Mouse (Mus musculus) CH12.LX (cell line): ENCODE measurements around the gene Smndc1. TPM values are rescaled to one million over a fixed set of nuclear protein-coding genes. Genes with fewer than 3 reads are reported as not detected.

ENCODE experiments used
- DNase-seq: peaks from one replicate; pipeline ENCODE4 v3.0.0-alpha.2; 2013; ENCODE audit errors: extremely low read depth
- H3K27ac ChIP-seq: 2 replicates; pipeline ENCODE4 v1.5.1; 2012; ENCODE audit warnings: low read depth, mild to moderate bottlenecking, control low read depth, moderate library complexity; ENCODE audit not compliant: insufficient read depth
- H3K27me3 ChIP-seq: replicated peaks from 2 replicates; pipeline ENCODE3; 2012; ENCODE audit warnings: inconsistent platforms
- H3K36me3 ChIP-seq, 2 experiments: replicated peaks in 1 of 2; 2 replicates each; pipeline versions ENCODE3 to v1.6.1; 2012; ENCODE audit warnings: inconsistent platforms in 1 of 2, low read length in 1 of 2, mild to moderate bottlenecking in 1 of 2, mixed read lengths in 1 of 2, moderate library complexity in 1 of 2; ENCODE audit not compliant: control insufficient read depth in 1 of 2, insufficient read depth in 1 of 2
- H3K4me1 ChIP-seq, 2 experiments: 2 replicates each; pipeline ENCODE4 v1.6.1; 2012; ENCODE audit warnings: inconsistent platforms in 1 of 2, moderate library complexity in 1 of 2; ENCODE audit not compliant: insufficient read depth in 2 of 2, control insufficient read depth in 1 of 2
- H3K4me2 ChIP-seq: 2 replicates; pipeline ENCODE4 v1.6.1; 2012; ENCODE audit warnings: low read depth, mild to moderate bottlenecking, control low read depth; ENCODE audit not compliant: poor library complexity, insufficient read depth, severe bottlenecking
- H3K4me3 ChIP-seq, 3 experiments: fragments of 150-350 bp in 1 of 3; sonication (generic) in 1 of 3; replicated peaks in 1 of 3; 2 replicates each; pipeline versions ENCODE3 to v1.5.1; 2011 to 2012; ENCODE audit warnings: low read depth in 2 of 3, low read length in 2 of 3, mild to moderate bottlenecking in 2 of 3, moderate library complexity in 2 of 3, control low read depth in 1 of 3, improper control_type of control experiment in 1 of 3, inconsistent platforms in 1 of 3, mixed read lengths in 1 of 3; ENCODE audit not compliant: poor library complexity in 1 of 3
- H3K79me2 ChIP-seq: replicated peaks from 2 replicates; pipeline ENCODE4 v1.6.1; 2012; ENCODE audit warnings: mild to moderate bottlenecking, moderate library complexity; ENCODE audit not compliant: control insufficient read depth, poor library complexity, insufficient read depth, severe bottlenecking; ENCODE audit errors: extremely low read depth
- H3K9ac ChIP-seq: 2 replicates; pipeline ENCODE4 v1.6.1; 2012; ENCODE audit warnings: low read depth, mild to moderate bottlenecking, control low read depth, moderate library complexity; ENCODE audit not compliant: insufficient read depth
- H3K9me3 ChIP-seq: replicated peaks from 2 replicates; pipeline ENCODE3; 2012; ENCODE audit warnings: low read length, inconsistent platforms, mixed read lengths
- BHLHE40 ChIP-seq: IDR thresholded peaks from 2 replicates; pipeline ENCODE4 v1.6.1; 2011; ENCODE audit warnings: mild to moderate bottlenecking, low read depth, low read length, improper control_type of control experiment
- CHD1 ChIP-seq: IDR thresholded peaks from 2 replicates; pipeline ENCODE4 v1.6.1; 2012; ENCODE audit warnings: low read depth, low read length, improper control_type of control experiment, inconsistent platforms
- CHD2 ChIP-seq: IDR thresholded peaks from 2 replicates; pipeline ENCODE4 v1.6.1; 2011; ENCODE audit warnings: low read length, improper control_type of control experiment
- CTCF ChIP-seq, 2 experiments: IDR thresholded peaks in 1 of 2; conservative IDR thresholded peaks in 1 of 2; 2 replicates each; pipeline ENCODE4 v1.5.1; 2011 to 2012; ENCODE audit warnings: low read depth in 2 of 2, low read length in 2 of 2, improper control_type of control experiment in 1 of 2, inconsistent platforms in 1 of 2, mild to moderate bottlenecking in 1 of 2, moderate library complexity in 1 of 2
- E2F4 ChIP-seq: IDR thresholded peaks from 2 replicates; pipeline ENCODE4 v1.6.1; 2011; ENCODE audit warnings: low read depth, low read length, improper control_type of control experiment; ENCODE audit not compliant: insufficient replicate concordance
- ELF1 ChIP-seq: IDR thresholded peaks from 2 replicates; pipeline ENCODE4 v1.6.1; 2014; ENCODE audit warnings: low read depth, mild to moderate bottlenecking, inconsistent platforms, low read length, improper control_type of control experiment
- EP300 ChIP-seq: IDR thresholded peaks from 2 replicates; pipeline ENCODE4 v1.6.1; 2011; ENCODE audit warnings: low read length, improper control_type of control experiment
- ETS1 ChIP-seq: conservative IDR thresholded peaks from 2 replicates; pipeline ENCODE4 v1.6.1; 2012; ENCODE audit warnings: low read depth, mild to moderate bottlenecking, inconsistent platforms, low read length, improper control_type of control experiment, moderate library complexity
- GABPA ChIP-seq: IDR thresholded peaks from 2 replicates; pipeline ENCODE4 v1.6.1; 2012; ENCODE audit warnings: low read depth, low read length, improper control_type of control experiment, inconsistent platforms; ENCODE audit not compliant: insufficient replicate concordance
- HCFC1 ChIP-seq: IDR thresholded peaks from 2 replicates; pipeline ENCODE4 v1.6.1; 2012; ENCODE audit warnings: low read depth, mild to moderate bottlenecking, inconsistent platforms, low read length, improper control_type of control experiment
- IRF4 ChIP-seq: IDR thresholded peaks from 2 replicates; pipeline ENCODE4 v1.6.1; 2014; ENCODE audit warnings: low read depth, mild to moderate bottlenecking, inconsistent platforms, low read length, improper control_type of control experiment
- JUN ChIP-seq: IDR thresholded peaks from 2 replicates; pipeline ENCODE4 v1.6.1; 2011; ENCODE audit warnings: low read depth, mild to moderate bottlenecking, low read length, improper control_type of control experiment, moderate library complexity; ENCODE audit not compliant: insufficient read depth
- JUND ChIP-seq: conservative IDR thresholded peaks from 2 replicates; pipeline ENCODE4 v1.6.1; 2011; ENCODE audit warnings: low read depth, low read length, improper control_type of control experiment
- KAT2A ChIP-seq: IDR thresholded peaks from 2 replicates; pipeline ENCODE4 v1.6.1; 2012; ENCODE audit warnings: low read length, improper control_type of control experiment, inconsistent platforms; ENCODE audit not compliant: insufficient replicate concordance
- MAFK ChIP-seq: IDR thresholded peaks from 2 replicates; pipeline ENCODE4 v1.6.1; 2011; ENCODE audit warnings: low read length, improper control_type of control experiment; ENCODE audit not compliant: insufficient replicate concordance
- MAX ChIP-seq: IDR thresholded peaks from 2 replicates; pipeline ENCODE4 v1.6.1; 2011; ENCODE audit warnings: low read length, improper control_type of control experiment
- MAZ ChIP-seq: IDR thresholded peaks from 2 replicates; pipeline ENCODE4 v1.6.1; 2012; ENCODE audit warnings: low read depth, mild to moderate bottlenecking, inconsistent platforms, low read length, improper control_type of control experiment, moderate library complexity
- MEF2A ChIP-seq: IDR thresholded peaks from 2 replicates; pipeline ENCODE4 v1.6.1; 2014; ENCODE audit warnings: low read depth, mild to moderate bottlenecking, inconsistent platforms, low read length, improper control_type of control experiment, borderline replicate concordance
- MXI1 ChIP-seq: IDR thresholded peaks from 2 replicates; pipeline ENCODE4 v1.6.1; 2011; ENCODE audit warnings: mild to moderate bottlenecking, low read depth, low read length, improper control_type of control experiment
- MYC ChIP-seq: IDR thresholded peaks from 2 replicates; pipeline ENCODE4 v1.6.1; 2011; ENCODE audit warnings: low read depth, mild to moderate bottlenecking, improper control_type of control experiment, low read length
- NELFE ChIP-seq: IDR thresholded peaks from 2 replicates; pipeline ENCODE4 v1.6.1; 2011; ENCODE audit warnings: low read depth, low read length, improper control_type of control experiment
- NRF1 ChIP-seq: IDR thresholded peaks from 2 replicates; pipeline ENCODE4 v1.6.1; 2014; ENCODE audit warnings: low read depth, mild to moderate bottlenecking, inconsistent platforms, low read length, improper control_type of control experiment, moderate library complexity
- PAX5 ChIP-seq: IDR thresholded peaks from 2 replicates; pipeline ENCODE4 v1.6.1; 2012; ENCODE audit warnings: low read length, inconsistent platforms, mixed read lengths
- POLR2A ChIP-seq: IDR thresholded peaks from 2 replicates; pipeline ENCODE4 v1.6.1; 2011; ENCODE audit warnings: low read depth, mild to moderate bottlenecking, improper control_type of control experiment, low read length
- POLR2AphosphoS2 ChIP-seq: IDR thresholded peaks from 2 replicates; pipeline ENCODE4 v1.6.1; 2011; ENCODE audit warnings: low read depth, low read length, improper control_type of control experiment
- RAD21 ChIP-seq: IDR thresholded peaks from 2 replicates; pipeline ENCODE4 v1.6.1; 2011; ENCODE audit warnings: low read depth, mild to moderate bottlenecking, low read length, improper control_type of control experiment, moderate library complexity
- RCOR1 ChIP-seq: conservative IDR thresholded peaks from 2 replicates; pipeline ENCODE4 v1.6.1; 2012; ENCODE audit warnings: low read depth, mild to moderate bottlenecking, inconsistent platforms, low read length, improper control_type of control experiment
- SIN3A ChIP-seq: IDR thresholded peaks from 2 replicates; pipeline ENCODE4 v1.6.1; 2012; ENCODE audit warnings: low read length, improper control_type of control experiment, inconsistent platforms
- SMC3 ChIP-seq: IDR thresholded peaks from 2 replicates; pipeline ENCODE4 v1.6.1; 2011; ENCODE audit warnings: low read depth, low read length, improper control_type of control experiment
- TBP ChIP-seq: conservative IDR thresholded peaks from 2 replicates; pipeline ENCODE4 v1.6.1; 2011; ENCODE audit warnings: low read depth, low read length, improper control_type of control experiment
- TCF12 ChIP-seq: IDR thresholded peaks from 2 replicates; pipeline ENCODE4 v1.6.1; 2014; ENCODE audit warnings: low read depth, mild to moderate bottlenecking, inconsistent platforms, low read length, improper control_type of control experiment
- UBTF ChIP-seq: IDR thresholded peaks from 2 replicates; pipeline ENCODE4 v1.6.1; 2012; ENCODE audit warnings: low read depth, mild to moderate bottlenecking, inconsistent platforms, low read length, improper control_type of control experiment, moderate library complexity
- USF1 ChIP-seq: IDR thresholded peaks from 2 replicates; pipeline ENCODE4 v1.6.1; 2014; ENCODE audit warnings: low read depth, mild to moderate bottlenecking, inconsistent platforms, low read length, improper control_type of control experiment
- USF2 ChIP-seq: conservative IDR thresholded peaks from 2 replicates; pipeline ENCODE4 v1.6.1; 2011; ENCODE audit warnings: low read depth, low read length, improper control_type of control experiment
- ZC3H11A ChIP-seq: IDR thresholded peaks from 2 replicates; pipeline ENCODE4 v1.6.1; 2012; ENCODE audit warnings: low read depth, mild to moderate bottlenecking, inconsistent platforms, low read length, improper control_type of control experiment
- ZKSCAN1 ChIP-seq: IDR thresholded peaks from 2 replicates; pipeline ENCODE4 v1.6.1; 2012; ENCODE audit warnings: low read depth, inconsistent platforms, low read length, improper control_type of control experiment, borderline replicate concordance
- ZMIZ1 ChIP-seq: IDR thresholded peaks from 2 replicates; pipeline ENCODE4 v1.6.1; 2012; ENCODE audit warnings: low read depth, mild to moderate bottlenecking, inconsistent platforms, low read length, improper control_type of control experiment
- ZNF384 ChIP-seq: IDR thresholded peaks from 2 replicates; pipeline ENCODE4 v1.6.1; 2012; ENCODE audit warnings: low read depth, low read length, improper control_type of control experiment, inconsistent platforms
- dilution Hi-C: fragments of 300-500 bp; cut with MboI; formaldehyde crosslinking; loops from 2 replicates; pipeline ENCODE4 v1.14.3; 2020; ENCODE audit warnings: low sequenced_read_pairs; ENCODE audit not compliant: extremely low pct_unique_long_range_greater_than_20kb, extremely low pct_ligation_motif_present
- in situ Hi-C: fragments of 300-500 bp; cut with MboI; formaldehyde crosslinking; loops from 3 replicates; pipeline ENCODE4 v1.14.3; 2019; ENCODE audit warnings: low sequenced_read_pairs, low pct_ligation_motif_present, low pct_unique_long_range_greater_than_20kb, mixed read lengths
- polyA plus RNA-seq: library from polyadenylated mRNA; unstranded; fragments of >175 nt; gene quantifications from 2 replicates; pipeline ENCODE4 v1.2.1, GENCODE M21; 2012; ENCODE audit warnings: low read depth; ENCODE audit not compliant: insufficient read length
- total RNA-seq, 2 experiments: library from RNA; depleted of rRNA; stranded (reverse); fragments of 300-350 nt in 1 of 2; fragments of >200 nt in 1 of 2; gene quantifications; 2 replicates each; pipeline ENCODE4 v1.2.3; 2012 to 2014

Gene Smndc1
- total and polyA plus RNA-seq, 3 experiments: 20.5 to 96.6 (median 41.3) TPM

DNA sequence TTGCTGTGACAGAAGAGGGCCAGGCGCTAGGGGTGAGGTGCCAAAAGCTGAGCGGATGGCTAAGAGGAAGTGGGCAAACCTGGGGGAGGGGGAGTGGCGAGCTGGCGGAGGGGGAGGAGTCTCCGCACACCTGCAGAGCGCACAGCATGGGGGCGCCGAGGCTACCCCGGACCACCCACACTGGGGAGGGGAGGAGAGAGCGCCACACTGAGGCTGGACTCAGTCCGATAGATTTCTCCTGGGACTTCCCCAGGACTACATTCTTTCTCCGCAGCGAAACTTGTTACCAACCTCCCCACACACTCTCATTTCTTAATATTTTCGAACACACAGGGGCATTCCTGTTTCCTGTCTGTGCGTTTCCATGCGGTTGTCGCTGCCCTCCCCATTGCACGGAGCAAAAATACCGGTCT is 33.0 kb upstream of the Smndc1 start:
- Histone ChIP-seq H3K4me1 (peaks cover 30 to 71% of the 10 kb centered on the region in 2 experiments), H3K9ac (peak overlapping the region; percentile 94; the same call in 1 of the 2 replicates), H3K9me3 (no peaks in the 10 kb centered on the region), H3K36me3 (peaks cover 0 to 9% of the 10 kb centered on the region in 2 experiments), H3K4me2 (peak overlapping the region; percentile 80), H3K79me2 (no peaks in the 10 kb centered on the region), H3K4me3 (peak overlapping the region; percentile 26 to 65 (median 48)), H3K27me3 (no peaks in the 10 kb centered on the region), H3K27ac (peak overlapping the region; percentile 100)
- in situ Hi-C loops: loop anchor here (10.0 kb wide), 1 partner anchor 111 kb away; no protein-coding TSS in a partner anchor
- DNase-seq: peak; percentile 97
- dilution Hi-C loops: no loop called here
- TF ChIP-seq KAT2A (0 out of 2 replicates have a peak, but pooled peaks have one; percentile 33), JUND (peak; percentile 10), CHD2 (peak; percentile 89), ELF1 (peak; percentile 71), BHLHE40 (no peak), TCF12 (peak; percentile 97), CTCF (conservative IDR thresholded peaks at IDR 0.05 in 1 of 2, IDR thresholded peaks at IDR 0.05 in 1 of 2; ENCODE audit: low read depth in 2 of 2, low read length in 2 of 2) (peak in 1 of 2 experiments; percentile 65; a peak in 2 of 4 replicates), HCFC1 (no peak; the same call in none of the 2 replicates), MXI1 (no peak; the same call in 1 of the 2 replicates), ZKSCAN1 (no peak), IRF4 (peak; percentile 91), MAFK (peak; percentile 67; the same call in 1 of the 2 replicates), ZNF384 (peak; percentile 32; the same call in 1 of the 2 replicates), ZC3H11A (no peak), USF2 (no peak), JUN (0 out of 2 replicates have a peak, but pooled peaks have one; percentile 22), RCOR1 (0 out of 2 replicates have a peak, but pooled peaks have one; percentile 35), ETS1 (peak; percentile 88), POLR2A (no peak; the same call in none of the 2 replicates), EP300 (peak; percentile 85), NELFE (peak; percentile 55; the same call in 1 of the 2 replicates), NRF1 (no peak), MYC (peak; percentile 79; the same call in 1 of the 2 replicates), MAX (no peak; the same call in 1 of the 2 replicates), RAD21 (peak; percentile 45), UBTF (no peak), SMC3 (peak; percentile 51), GABPA (no peak), TBP (peak; percentile 55; the same call in 1 of the 2 replicates), PAX5 (no peak), E2F4 (0 out of 2 replicates have a peak, but pooled peaks have one; percentile 55), CHD1 (no peak), USF1 (no peak), SIN3A (peak; percentile 63), ZMIZ1 (peak; percentile 74; the same call in 1 of the 2 replicates), POLR2AphosphoS2 (no peak), MAZ (peak; percentile 97), MEF2A (peak; percentile 95)
